Mouse (Mus musculus): ENCODE measurements around the gene Exoc3l. TPM values are rescaled to one million over a fixed set of nuclear protein-coding genes. Genes with fewer than 3 reads are reported as not detected.
A peak's percentile ranks its signal among the peaks of the same experiment; 100 is the strongest.

Exoc3l gene
- total RNA-seq, 2 experiments from 2014 or later = 7.1 TPM; not detected in 1

DNA sequence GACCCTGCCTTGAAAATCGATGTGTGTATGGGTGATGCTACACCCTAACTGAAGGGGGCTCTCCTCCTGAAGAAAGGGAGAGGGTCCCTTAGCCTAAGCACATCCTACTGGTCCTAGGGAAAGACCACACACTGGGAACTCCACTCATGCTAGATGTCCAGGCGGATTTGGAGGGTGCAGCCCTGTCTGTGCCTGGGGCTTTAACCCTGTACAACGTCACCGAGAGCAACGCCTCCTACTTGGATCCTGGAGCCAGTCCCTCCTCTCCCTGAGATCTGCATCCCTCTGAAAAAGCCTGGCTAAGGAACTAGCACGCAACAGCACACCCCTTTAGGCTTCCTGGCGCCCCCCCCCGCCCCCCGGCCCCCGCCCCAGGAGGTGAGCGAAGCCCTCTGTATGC lies 20.5 kb downstream of the Exoc3l start:
- ATAC-seq (replicated peaks; ENCODE audit: low FRiP score, low TSS enrichment, poor library complexity, severe bottlenecking) = no peak

DNA sequence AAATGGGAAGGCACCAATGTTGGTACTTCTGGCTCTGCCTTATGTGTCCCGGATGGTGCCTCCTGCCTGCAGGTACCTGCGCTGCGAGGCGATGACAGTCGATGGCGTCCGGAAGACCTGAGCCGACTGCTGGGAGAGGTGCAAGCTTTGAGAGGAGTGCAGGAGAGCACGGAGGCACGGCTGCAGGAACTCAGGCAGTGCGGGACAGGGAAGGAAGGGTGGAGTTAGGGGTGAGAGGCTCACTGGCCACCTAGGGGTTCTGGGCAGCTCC lies 25.1 kb downstream of the Exoc3l start:
- ATAC-seq (replicated peaks; ENCODE audit: low FRiP score, low TSS enrichment, poor library complexity, severe bottlenecking) = no peak

DNA sequence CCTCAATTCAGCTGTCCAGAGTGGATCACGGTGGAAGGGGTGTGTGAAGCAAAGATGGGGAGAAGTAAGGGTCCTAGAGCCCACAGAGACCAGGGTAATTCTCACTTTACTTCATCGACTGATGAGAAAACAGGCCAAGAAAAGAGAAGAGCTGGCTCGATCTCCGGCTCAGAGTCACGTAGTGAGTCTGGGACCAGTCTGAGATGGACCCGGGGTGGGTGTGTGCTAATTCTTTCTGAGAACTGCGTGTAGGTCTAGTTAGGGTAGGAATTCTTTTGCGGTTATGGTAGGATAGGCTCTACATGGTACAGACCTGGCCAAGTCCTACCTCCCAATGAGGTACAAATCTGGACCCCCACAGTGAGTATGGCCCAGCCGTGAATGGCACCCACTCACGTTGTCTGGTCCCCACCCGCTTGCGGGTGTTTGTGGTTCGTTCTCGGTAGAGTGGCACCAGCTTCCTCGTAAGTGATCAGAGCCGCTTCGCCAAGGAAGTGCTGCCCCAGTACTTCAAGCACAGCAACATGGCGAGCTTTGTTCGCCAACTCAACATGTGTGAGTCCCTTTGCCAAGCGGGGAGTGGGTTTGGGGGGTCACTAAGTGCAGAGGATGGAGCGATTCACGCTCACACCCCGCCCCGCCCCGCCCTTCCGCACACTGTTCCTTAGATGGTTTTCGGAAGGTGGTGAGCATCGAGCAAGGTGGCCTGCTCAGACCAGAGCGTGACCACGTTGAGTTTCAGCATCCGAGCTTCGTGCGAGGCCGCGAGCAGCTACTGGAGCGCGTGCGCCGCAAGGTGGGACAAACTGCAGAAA lies 25.6 kb downstream of the Exoc3l start:
- no peak for ATAC-seq (replicated peaks; ENCODE audit: low FRiP score, low TSS enrichment, poor library complexity, severe bottlenecking)

DNA sequence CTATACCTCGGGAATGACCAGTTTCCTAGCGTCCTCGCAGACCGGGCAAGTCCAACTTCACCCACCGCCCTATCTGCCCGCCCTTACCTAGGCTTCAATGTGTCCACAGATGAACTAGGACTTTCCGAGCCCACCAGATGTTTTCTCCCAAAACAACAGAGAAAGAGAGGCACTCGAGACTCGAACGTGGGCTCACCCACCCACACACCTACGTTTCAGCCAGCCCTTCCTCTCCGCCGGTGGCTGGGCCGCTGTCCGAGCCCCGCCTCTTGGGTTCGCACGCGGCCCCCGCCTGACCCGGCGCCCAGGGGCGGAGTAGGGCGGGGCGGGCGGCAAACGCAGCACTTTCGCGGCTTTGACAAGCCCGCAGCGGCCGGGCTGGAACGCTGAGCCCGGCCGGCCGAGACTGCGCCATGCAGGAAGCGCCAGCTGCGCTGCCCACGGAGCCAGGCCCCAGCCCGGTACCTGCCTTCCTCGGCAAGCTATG lies 26.4 kb downstream of the Exoc3l start, which contains the start of gene Hsf4:
Hsf4 (plus strand) TSS at position 341 of the 487 bp plus-strand sequence.
- 0 out of 2 replicates have a peak, but pooled peaks have one; percentile 15 for ATAC-seq (replicated peaks; ENCODE audit: low FRiP score, low TSS enrichment, poor library complexity, severe bottlenecking)

DNA sequence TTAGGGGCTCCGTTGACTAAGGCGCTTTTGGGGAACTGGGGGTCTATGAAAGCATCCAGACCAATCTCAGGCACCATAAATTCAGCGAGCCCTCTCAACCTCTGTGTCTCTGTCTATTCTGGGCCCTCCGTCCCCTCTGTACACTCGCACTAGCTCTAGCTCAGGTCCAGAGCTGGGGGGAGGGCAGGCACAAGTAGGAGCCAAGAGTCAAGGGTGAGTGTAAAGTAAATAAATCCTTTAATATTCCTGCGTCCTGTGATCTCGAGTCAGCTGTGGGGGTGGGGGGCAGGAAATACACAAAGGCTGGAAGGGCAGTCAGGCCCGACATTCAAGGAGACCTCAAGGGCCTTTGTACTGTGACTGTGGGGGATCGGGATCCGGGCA lies 26.8 kb downstream of the Exoc3l start:
- no peak for ATAC-seq (replicated peaks; ENCODE audit: low FRiP score, low TSS enrichment, poor library complexity, severe bottlenecking)

DNA sequence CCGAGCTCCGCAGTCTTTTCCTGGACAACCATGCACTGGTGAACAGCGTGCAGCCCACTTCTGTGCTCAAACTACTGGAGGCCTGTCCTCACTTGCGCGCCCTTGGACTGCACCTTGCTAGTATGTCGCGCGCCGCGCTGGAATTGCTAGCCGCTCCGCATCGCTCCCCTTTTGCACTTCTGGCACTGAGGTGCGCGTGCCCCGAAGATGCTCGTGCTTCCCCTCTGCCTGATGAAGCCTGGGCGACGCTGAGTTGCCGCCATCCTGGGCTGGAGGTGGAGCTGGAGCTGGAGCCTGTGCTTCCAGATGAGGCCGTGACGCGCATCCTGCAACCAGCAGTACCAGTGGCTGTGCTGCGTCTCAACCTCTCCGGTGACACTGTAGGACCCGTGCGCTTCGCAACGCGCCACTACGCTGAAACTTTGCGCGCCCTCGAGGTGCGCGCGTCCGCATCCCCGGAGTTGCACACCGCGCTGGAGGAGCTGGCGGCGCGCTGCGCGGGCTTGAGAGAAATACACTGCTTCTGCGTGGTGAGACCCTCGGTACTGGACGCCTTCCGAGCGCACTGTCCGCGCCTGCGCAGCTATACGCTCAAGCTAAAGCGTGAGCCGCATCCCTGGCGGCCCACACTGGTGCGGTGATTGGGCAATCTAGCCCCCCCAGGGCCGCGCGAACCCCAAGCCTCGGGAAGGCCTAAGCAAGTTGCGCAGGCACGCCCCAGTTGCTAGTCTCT lies 27.4 kb downstream of the Exoc3l start:
- no peak for ATAC-seq (replicated peaks; ENCODE audit: low FRiP score, low TSS enrichment, poor library complexity, severe bottlenecking)

DNA sequence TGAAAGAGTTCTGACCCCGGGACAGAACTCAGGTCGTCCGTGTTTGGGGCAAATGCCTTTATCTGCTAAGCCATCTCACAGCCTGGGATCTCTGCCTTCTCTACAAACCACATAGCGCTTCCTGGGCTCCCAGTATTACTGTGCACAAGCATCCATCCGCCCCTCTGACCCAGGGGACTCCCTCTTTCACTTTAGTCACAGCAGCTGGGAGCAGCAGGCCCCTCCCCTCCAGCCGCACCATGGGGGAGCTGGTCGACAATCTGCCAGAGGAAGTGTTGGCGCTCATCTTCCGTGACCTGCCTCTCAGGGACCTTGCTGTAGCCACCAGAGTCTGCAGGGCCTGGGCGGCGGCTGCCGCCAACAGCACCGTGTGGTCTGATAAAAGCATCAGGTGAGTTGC lies 29.1 kb downstream of the Exoc3l start:
- ATAC-seq (replicated peaks; ENCODE audit: low FRiP score, low TSS enrichment, poor library complexity, severe bottlenecking) = no peak

DNA sequence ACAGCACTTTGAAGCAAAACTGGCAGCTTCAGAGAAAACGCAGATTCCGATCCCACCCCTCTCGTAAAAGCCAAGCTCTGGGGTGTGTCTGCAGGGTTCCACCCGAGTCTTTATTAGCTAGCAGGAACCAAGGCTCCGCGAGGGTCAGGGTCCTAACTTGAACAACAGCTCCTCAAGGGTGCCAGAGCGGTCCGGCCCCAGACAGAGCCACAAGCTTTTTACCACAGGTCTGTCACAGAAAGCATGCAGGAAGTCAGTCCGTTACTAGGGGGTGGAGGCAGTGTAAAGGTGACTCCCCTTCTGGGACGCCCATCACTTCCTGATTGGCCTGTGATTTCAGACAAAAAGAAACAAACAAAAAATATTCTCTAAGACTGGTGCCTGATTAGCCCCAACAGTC lies 30.8 kb downstream of the Exoc3l start:
- peak; percentile 66 for ATAC-seq (replicated peaks; ENCODE audit: low FRiP score, low TSS enrichment, poor library complexity, severe bottlenecking)

DNA sequence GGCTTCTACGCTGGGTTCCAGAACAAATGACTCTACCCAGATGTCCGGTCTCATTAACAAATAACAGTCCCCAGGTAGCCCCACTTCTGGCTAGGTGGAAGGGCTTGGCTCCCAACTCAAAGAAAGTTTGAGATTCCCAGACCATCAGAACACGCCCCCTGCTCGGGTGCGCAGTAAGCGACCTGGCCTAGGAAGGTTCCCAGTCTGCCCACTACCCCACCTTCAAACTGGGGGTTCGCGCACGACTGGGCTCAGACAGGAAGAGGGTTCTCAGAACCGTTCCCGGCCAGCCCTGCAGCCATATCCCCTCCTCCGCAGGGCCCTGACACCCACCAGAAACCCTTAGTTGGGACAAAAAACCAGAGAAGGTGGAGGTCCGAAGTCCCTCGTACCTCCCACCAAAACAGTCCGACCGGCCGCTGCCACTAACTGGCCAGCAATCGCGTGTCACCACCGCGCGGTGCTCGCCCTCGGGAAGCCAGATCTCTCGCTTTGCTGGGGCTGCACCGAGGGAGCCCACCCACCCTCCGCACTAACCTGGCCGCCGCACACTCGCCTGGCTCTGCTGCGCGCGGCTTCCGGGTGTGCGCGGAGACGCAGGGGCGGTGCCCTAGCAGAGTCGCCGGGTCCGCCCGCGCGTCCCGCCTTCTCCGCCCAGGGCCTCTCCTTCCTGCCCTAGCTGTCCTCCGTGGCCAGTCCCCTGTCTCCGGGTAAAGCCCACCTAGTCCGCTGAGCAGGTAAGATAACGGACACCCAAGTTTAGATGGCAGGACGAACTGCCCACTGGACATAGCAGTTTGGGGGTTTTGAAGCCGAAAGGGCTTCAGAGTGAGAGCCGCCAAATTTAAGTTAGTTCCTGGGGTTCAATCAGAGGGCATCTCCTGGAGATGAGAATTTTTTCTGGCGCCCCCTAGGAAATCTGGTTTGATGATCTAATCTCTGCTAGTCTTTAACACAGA lies 31.6 kb downstream of the Exoc3l start, which contains the start of the genes Tradd and Fbxl8:
Tradd (minus strand) TSS at position 586 of the 959 bp plus-strand sequence.
Fbxl8 (plus strand) TSS at position 625 of the 959 bp plus-strand sequence.
- ATAC-seq (replicated peaks; ENCODE audit: low FRiP score, low TSS enrichment, poor library complexity, severe bottlenecking) = peak; percentile 77

DNA sequence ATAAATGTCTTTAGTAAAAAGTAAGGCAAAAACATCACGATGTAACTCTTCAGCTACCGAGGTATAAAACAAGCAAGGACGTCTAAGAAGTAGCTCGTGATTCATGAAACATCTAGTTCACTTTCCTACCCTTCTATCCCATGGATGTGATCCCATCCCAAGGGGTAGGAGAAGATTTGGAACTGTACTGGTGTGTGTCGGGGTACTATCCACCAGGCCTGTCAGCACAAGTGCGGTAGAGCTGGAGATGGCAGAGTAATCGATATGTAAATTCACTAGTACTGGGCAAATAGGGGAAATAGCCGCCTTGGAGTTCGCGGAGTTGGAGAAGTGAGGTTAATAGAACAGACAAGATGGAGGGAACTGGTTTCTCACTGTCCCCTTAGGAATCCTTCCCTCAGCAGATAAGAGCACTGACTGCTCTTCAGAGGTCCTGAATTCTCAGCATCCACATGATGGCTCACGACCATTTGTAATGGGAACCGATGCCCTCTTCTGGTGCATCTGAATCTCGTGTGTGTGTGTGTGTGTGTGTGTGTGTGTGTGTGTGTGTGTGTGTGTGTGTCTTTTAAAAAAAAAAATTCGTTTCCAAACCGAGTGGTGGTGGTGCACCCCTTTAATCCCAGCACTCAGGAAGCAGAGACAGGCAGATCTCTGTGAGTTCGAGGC lies 32.5 kb downstream of the Exoc3l start:
- no peak for ATAC-seq (replicated peaks; ENCODE audit: low FRiP score, low TSS enrichment, poor library complexity, severe bottlenecking)

DNA sequence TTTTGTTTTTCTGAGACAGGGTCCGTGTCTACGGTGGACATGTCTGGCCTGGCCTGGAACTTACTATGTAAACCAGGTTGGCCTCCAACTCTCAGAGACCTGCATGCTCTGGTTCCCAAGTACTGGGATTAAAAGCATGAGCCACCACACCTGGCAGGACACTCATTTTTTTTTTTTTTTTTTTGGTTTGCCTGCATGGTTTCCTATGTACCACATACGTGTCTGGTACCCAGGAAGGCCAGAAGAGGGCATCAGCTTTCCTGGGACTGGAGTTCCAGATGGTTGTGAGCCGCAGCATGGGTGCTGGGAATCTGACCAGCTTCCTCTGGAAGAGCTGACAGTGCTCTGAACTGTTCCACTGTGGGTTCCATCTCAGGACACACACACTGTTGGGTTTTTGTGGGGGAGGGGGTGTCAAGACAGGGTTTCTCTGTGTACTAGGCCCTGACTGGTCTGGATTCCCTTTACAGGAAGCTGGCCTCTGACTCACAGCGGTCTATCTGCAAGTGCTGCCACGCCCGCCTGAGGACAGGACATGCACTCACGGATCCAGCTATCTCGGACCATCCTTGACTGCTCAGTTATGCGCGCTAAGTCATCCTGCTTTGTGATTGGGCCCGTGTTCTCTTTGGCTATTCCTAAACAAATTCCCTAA lies 34.4 kb downstream of the Exoc3l start:
- no peak for ATAC-seq (replicated peaks; ENCODE audit: low FRiP score, low TSS enrichment, poor library complexity, severe bottlenecking)

DNA sequence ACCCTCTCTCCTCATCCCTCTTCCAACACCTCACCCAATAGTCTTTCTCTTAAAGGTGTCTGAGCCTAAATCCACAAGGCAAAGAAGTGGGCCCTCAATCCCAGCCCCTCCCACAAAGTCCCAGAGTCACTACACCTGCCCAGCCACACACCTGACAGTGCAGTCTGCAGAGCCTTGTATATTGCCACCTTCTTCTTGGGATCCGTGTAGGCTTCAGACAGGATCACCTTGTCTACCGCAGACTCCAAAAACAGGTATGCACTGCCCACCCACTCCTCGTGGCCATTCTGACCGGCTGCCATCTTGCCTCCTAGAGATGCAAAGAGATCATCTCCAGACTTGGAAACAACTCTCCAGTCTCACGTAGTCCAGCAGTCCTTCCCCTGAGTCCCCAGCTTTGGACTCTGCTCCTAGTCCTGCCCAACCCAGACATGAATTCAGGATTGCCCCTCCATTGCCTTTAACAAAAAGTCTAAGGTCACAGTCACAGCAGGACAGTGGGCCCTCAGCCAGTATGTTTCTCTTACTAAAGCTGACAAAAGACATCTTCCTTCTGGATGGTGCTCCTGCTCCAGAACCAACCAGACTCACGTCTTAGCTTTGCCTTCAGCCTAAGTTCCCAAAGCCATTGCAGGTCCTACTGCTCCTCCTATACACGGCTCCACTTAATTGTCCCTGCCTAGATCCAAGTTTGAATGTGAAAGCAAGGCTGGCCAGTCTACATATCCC lies 35.4 kb downstream of the Exoc3l start:
- ATAC-seq (replicated peaks; ENCODE audit: low FRiP score, low TSS enrichment, poor library complexity, severe bottlenecking) = no peak

DNA sequence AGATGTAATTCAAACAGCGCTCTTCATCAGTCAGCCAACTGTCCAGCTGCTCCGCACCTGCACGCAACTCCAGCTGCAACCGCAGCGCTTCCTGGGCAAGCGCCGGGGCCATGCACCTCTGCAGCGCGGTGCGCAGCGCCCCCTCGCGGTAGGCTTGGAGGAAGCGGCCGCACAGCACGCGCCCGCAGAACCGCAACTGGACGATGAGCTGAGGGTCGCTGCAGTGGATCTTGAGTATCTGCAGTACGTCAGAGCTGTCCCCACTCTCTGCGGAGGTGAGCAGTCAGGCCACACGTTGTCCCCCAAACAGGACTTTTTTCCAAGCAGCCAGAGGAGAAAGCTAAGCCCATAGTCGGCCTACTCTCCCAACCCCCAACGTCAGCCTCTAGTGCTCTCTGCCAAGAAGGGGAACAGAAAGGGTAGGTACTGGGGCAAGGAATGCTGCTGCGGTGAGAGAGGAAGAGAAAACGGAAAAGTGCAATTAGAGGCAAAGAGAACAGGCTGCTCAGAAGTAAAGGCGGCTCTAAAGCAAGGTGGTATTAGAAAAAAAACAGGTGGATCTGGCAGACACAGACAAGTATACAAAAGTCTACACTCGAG lies 36.1 kb downstream of the Exoc3l start:
- ATAC-seq (replicated peaks; ENCODE audit: low FRiP score, low TSS enrichment, poor library complexity, severe bottlenecking) = peak; percentile 46

DNA sequence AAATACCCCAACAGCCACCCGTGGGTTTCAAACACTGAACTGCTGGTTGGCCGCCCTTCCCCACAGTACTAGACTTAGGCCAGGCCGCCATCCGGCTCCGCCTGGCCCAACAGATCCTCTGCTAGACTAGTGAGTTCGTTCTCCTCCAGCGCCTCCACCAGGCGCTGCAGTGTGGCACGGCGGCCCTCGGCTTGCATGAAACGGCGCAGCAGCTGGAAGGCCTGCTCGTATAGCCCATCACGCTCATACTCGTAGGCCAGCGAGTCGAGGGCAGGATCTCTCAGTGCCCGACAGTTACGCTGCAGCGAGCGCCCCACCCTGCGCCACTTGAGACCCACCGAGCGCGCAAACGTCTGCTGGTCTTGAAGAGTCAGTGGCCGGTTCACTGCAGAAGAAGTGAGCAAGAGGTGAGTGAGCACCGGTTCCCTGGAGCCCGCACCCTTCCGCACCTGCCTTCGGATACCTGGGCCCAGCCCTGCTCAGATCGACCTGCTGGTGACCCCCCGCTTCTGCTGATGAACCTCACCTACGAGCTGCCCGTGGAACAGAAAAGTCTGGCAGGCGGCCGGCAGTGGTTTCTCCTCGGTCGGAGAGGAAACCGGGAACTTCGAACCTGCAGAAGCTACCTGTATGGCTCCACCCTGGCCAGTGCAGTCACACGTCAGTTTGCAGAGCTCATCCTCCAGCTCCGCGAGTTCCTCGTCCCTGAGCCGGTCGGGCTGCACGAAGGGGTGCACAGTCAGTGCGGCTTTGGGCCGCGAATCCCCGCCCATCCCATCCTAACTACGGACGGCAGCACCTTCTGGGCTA lies 36.8 kb downstream of the Exoc3l start:
- peak; percentile 8; the same call in 1 of the 2 replicates for ATAC-seq (replicated peaks; ENCODE audit: low FRiP score, low TSS enrichment, poor library complexity, severe bottlenecking)

DNA sequence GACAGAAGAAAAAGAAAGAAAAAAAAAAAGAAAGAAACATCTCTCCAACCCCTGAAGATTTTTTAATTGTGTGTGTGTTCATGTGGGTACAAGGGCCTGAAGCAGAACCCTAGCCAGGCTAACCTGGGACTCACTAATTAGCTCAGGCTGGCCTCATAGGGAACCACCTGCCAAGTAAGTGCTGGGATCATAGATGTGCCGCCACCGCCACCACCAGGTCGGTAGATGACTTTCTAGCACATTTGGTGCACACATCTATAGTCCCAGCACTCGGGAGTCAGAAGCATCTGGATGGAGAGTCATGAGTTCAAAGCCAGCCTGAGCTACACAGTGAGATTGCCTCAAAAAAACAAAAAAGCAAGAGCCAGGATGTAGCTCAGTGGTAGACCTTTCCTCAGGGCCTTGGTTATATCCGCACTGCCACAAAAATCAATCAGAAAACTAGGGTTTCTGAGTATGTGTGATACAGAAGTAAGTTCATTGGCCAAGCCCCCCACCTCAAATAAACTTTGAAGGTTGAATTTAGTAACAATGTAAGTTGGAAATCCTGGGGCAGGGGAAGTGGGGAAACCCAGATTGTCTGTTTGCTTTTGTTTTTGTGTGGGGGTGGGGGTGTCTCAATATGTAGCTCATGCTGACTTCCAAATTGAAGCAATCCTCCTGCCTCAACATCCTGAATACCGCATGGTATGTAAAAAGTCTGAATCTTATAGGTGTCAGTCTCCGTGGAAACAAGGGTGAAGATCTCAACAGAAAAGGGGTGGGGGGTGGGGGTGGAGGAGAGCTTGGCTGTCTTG lies 38.4 kb downstream of the Exoc3l start:
- ATAC-seq (replicated peaks; ENCODE audit: low FRiP score, low TSS enrichment, poor library complexity, severe bottlenecking) = no peak

DNA sequence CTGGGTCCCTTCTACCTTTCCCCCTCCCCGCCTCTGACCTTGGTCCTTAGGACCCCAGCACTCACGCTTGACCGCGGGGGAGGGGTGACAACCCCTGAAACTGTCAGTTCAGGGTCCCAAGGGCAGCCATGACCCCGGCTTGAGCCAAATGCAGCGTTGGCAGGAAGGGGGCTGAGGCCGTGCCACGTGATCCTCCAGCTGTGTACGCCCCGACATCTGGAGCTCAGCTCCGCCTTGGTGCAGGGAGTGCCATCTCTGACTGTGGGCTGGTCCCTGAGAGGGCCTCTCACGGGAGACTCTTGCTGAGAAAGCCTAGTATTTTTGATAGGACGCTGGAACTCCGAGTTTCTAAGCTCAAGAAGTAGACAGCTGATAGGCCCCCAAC lies 40.9 kb downstream of the Exoc3l start, which contains the start of gene B3gnt9:
B3gnt9 (minus strand) TSS at position 188 of the 385 bp plus-strand sequence.
- ATAC-seq (replicated peaks; ENCODE audit: low FRiP score, low TSS enrichment, poor library complexity, severe bottlenecking) = peak; percentile 72

Data from megakaryocyte-erythroid progenitor cell, adult 5-6 weeks (primary cell).